13 mouse cellular contexts compared by ENCODE assay signal in the genomic region with DNA sequence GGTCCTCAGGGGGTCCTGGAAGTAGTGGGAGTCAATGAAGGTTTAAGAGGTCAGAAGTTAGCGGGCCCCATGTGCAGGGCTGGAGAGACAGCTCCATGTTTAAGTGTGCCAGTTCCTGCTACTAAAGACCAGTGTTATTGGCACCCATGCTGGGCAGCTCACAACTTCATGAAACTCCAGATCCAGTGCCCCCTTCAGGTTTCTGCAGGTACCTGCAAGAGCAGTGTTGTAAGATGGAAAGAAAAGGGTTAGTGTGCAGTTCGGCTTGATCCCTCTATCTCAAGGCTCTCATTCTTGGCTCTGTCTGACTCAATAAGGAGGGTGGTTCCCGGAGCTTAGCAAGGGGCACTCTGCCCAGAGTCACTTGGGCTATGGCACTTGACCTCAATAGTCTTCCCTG. TPM values are rescaled to one million over a fixed set of nuclear protein-coding genes. Genes with fewer than 3 reads are reported as not detected.
DNase-seq lines count a peak whose midpoint lies in the region; ATAC-seq and TF ChIP-seq lines count a peak whose summit lies in the region.
"Had no signal": no experiment of that assay in that cellular context is flagged by ENCODE, and none has a peak within 500 bp of the region (broad histone marks: within the 10 kb centered on the region; RNA-seq: fewer than 3 reads in every experiment).

No protein-coding gene starts in this region.

- H3K36me3 ChIP-seq in E14TG2a.4 (ENCODE audit: insufficient read depth, low read length), result peaks cover 73% of the 10 kb centered on the region
- no peaks in the 10 kb centered on the region for H3K36me3 ChIP-seq in lung, embryonic 14.5 days (ENCODE audit: insufficient read depth)
- H3K36me3 ChIP-seq: embryonic facial prominence, embryonic 12.5 days; limb, embryonic 12.5 days had no signal

- intact Hi-C loops in left cerebral cortex, postnatal 4 days (cut with DNase I), result no loop called here
- intact Hi-C loops in left cerebral cortex, postnatal 14 days (cut with DNase I), result no loop called here

- peak; percentile 44 for DNase-seq in left cerebral cortex, postnatal 4 days
- no peak for DNase-seq in left cerebral cortex, postnatal 14 days (ENCODE audit: low spot score in 2 of 2)
- peak; percentile 36 for DNase-seq in NIH3T3 (ENCODE audit: low read depth)
- peak; percentile 4 for DNase-seq in lung, embryonic 14.5 days
- DNase-seq in adrenal gland, adult (ENCODE audit: inconsistent age in 2 of 2, low spot score in 1 of 2), result no peak
- no peak for DNase-seq in embryo, embryonic 11 days
- DNase-seq: gastrocnemius, postnatal 14 days; thymus, postnatal 14 days had no signal

- peak overlapping the region; percentile 88 for H3K4me3 ChIP-seq in E14TG2a.4 (replicated peaks; ENCODE audit: low read length)
- H3K4me3 ChIP-seq in lung, embryonic 14.5 days (ENCODE audit: low read depth, low read length), result no peak overlapping the region
- H3K4me3 ChIP-seq: embryonic facial prominence, embryonic 12.5 days; limb, embryonic 12.5 days; megakaryocyte, embryonic 14.5 days had no signal

- H3K27ac ChIP-seq in lung, embryonic 14.5 days (ENCODE audit: low read depth), result no peak overlapping the region

- TF ChIP-seq CTCF in E14TG2a.4 (conservative IDR thresholded peaks at IDR 0.05; ENCODE audit: low read length), result peak; percentile 51
- 0 out of 2 replicates have a peak, but pooled peaks have one; percentile 10 for TF ChIP-seq CTCF in lung, embryonic 14.5 days (IDR thresholded peaks at IDR 0.05; ENCODE audit: low read depth)

- no peaks in the 10 kb centered on the region for H3K27me3 ChIP-seq in E14TG2a.4 (ENCODE audit: insufficient read depth, low read length)
- H3K27me3 ChIP-seq in lung, embryonic 14.5 days (ENCODE audit: insufficient read depth, low read length), result no peaks in the 10 kb centered on the region
- H3K27me3 ChIP-seq: embryonic facial prominence, embryonic 12.5 days had no signal

- 73% methylated on average over 3 of the region's 3 CpGs for WGBS in lung, embryonic 14.5 days

- no peak overlapping the region for H3K4me2 ChIP-seq in lung, embryonic 14.5 days
- H3K4me2 ChIP-seq: embryonic facial prominence, embryonic 12.5 days; limb, embryonic 12.5 days had no signal

- peaks cover 7% of the 10 kb centered on the region for H3K9me3 ChIP-seq in E14TG2a.4 (ENCODE audit: low read length)
- H3K9me3 ChIP-seq in lung, embryonic 14.5 days (ENCODE audit: low read depth, low read length), result no peaks in the 10 kb centered on the region
- H3K9me3 ChIP-seq: embryonic facial prominence, embryonic 12.5 days; limb, embryonic 12.5 days had no signal

- no peak for ATAC-seq in lung, embryonic 14.5 days (ENCODE audit: insufficient read depth)
- ATAC-seq: activated CD4-positive, CD25-positive, alpha-beta regulatory T cell, adult 4 months had no signal

- no peak overlapping the region for H3K9ac ChIP-seq in lung, embryonic 14.5 days
- H3K9ac ChIP-seq: embryonic facial prominence, embryonic 12.5 days; limb, embryonic 12.5 days had no signal

- H3K4me1 ChIP-seq in E14TG2a.4 (replicated peaks; ENCODE audit: low read depth, low read length), result peaks cover 70% of the 10 kb centered on the region
- no peaks in the 10 kb centered on the region for H3K4me1 ChIP-seq in lung, embryonic 14.5 days (ENCODE audit: insufficient read depth)

RNA-seq across cellular contexts. Expression of gene Insyn1, which starts 30.1 kb away (rescaled TPM):
- total RNA-seq in left cerebral cortex, postnatal 4 days (2021), result 10 to 100 TPM; 81.2 to 83.5 TPM
- total RNA-seq in left cerebral cortex, postnatal 14 days (2021), result 100 to 1,000 TPM; 155 to 173 TPM
- polyA plus RNA-seq in lung, embryonic 14.5 days (2014; fragmentation: Nextera tagmentation; extraction: Ambion mirVana), result 1.9 and 3.0 TPM in 2 replicates
- polyA plus RNA-seq: activated CD4-positive, CD25-positive, alpha-beta regulatory T cell, adult 4 months had no signal

Comparison
In these comparisons a context has a peak if more than half of its experiments do, and no peak if none do; other contexts are left out.
1. DNase-seq: peak in left cerebral cortex, postnatal 4 days (single experiment), NIH3T3 (single experiment) and lung, embryonic 14.5 days (single experiment); none in left cerebral cortex, postnatal 14 days (0 of 2), adrenal gland, adult (0 of 2) and embryo, embryonic 11 days (single experiment).